Mouse (Mus musculus): ENCODE results near the gene Ablim1.

- TF ChIP-seq CTCF (IDR thresholded peaks at IDR 0.05; ENCODE audit: low read depth) (no peak), EP300 (IDR thresholded peaks at IDR 0.05; ENCODE audit: low read depth) (no peak)
These were observed 216.3 kb downstream of the Ablim1 start for GRCm38 (mm10) chr19:57098241-57099093.
